Mouse (Mus musculus) MEL (cell line): ENCODE measurements around the gene Usp19. TPM values are rescaled to one million over a fixed set of nuclear protein-coding genes. Genes with fewer than 3 reads are reported as not detected.

Experiments used
- DNase-seq: peaks from one replicate; pipeline ENCODE4 v3.0.0; 2011; ENCODE audit warnings: low read depth, low spot score
- H3K27ac ChIP-seq: 2 replicates; pipeline ENCODE4 v1.5.1; 2012; ENCODE audit warnings: low read depth, mild to moderate bottlenecking, control low read depth, low read length, moderate library complexity; ENCODE audit not compliant: control insufficient read depth
- H3K27me3 ChIP-seq, 2 experiments: fragments of 150-350 bp in 1 of 2; sonication (generic) in 1 of 2; 2 replicates each; pipeline ENCODE4 v1.6.1; 2012; ENCODE audit warnings: low read length in 2 of 2, mild to moderate bottlenecking in 2 of 2, improper control_type of control experiment in 1 of 2, moderate library complexity in 1 of 2; ENCODE audit not compliant: insufficient read depth in 2 of 2, control insufficient read depth in 1 of 2
- H3K36me3 ChIP-seq, 2 experiments: 2 replicates each; pipeline ENCODE4 v1.6.1; 2012 to 2014; ENCODE audit warnings: low read length in 2 of 2, improper control_type of control experiment in 1 of 2, inconsistent platforms in 1 of 2, mild to moderate bottlenecking in 1 of 2; ENCODE audit not compliant: insufficient read depth in 2 of 2, control insufficient read depth in 1 of 2
- H3K4me1 ChIP-seq, 2 experiments: fragments of 150-350 bp in 1 of 2; sonication (generic) in 1 of 2; 2 replicates each; pipeline ENCODE4 v1.6.1; 2012; ENCODE audit warnings: low read length in 2 of 2, improper control_type of control experiment in 1 of 2, mild to moderate bottlenecking in 1 of 2; ENCODE audit not compliant: insufficient read depth in 2 of 2, control insufficient read depth in 1 of 2
- H3K4me3 ChIP-seq, 2 experiments: fragments of 150-350 bp in 1 of 2; sonication (generic) in 1 of 2; 2 replicates each; pipeline ENCODE4 v1.5.1; 2012; ENCODE audit warnings: low read depth in 2 of 2, low read length in 2 of 2, mild to moderate bottlenecking in 2 of 2, moderate library complexity in 2 of 2, control low read depth in 1 of 2, improper control_type of control experiment in 1 of 2; ENCODE audit not compliant: control insufficient read depth in 1 of 2, insufficient read depth in 1 of 2
- H3K79me2 ChIP-seq: 2 replicates; pipeline ENCODE4 v1.6.1; 2012; ENCODE audit warnings: mild to moderate bottlenecking, low read length, moderate library complexity; ENCODE audit not compliant: control insufficient read depth, poor library complexity, insufficient read depth
- H3K9ac ChIP-seq: 2 replicates; pipeline ENCODE4 v1.6.1; 2012; ENCODE audit warnings: low read depth, mild to moderate bottlenecking, control low read depth, low read length, moderate library complexity; ENCODE audit not compliant: control insufficient read depth, poor library complexity, severe bottlenecking
- H3K9me3 ChIP-seq: fragments of 150-350 bp; sonication (generic); replicated peaks from 2 replicates; pipeline ENCODE4 v1.6.1; 2012; ENCODE audit warnings: mild to moderate bottlenecking, low read length, improper control_type of control experiment, moderate library complexity; ENCODE audit not compliant: insufficient read depth
- ELF1 ChIP-seq: IDR thresholded peaks from 2 replicates; pipeline ENCODE4 v1.6.1; 2014; ENCODE audit warnings: low read depth, mild to moderate bottlenecking, inconsistent platforms, low read length, improper control_type of control experiment, moderate library complexity
- EP300 ChIP-seq, 2 experiments: IDR thresholded peaks; 2 replicates each; pipeline ENCODE4 v1.6.1; 2011; ENCODE audit warnings: improper control_type of control experiment in 2 of 2, low read length in 2 of 2, low read depth in 1 of 2, mild to moderate bottlenecking in 1 of 2
- GATA1 ChIP-seq: IDR thresholded peaks from 2 replicates; pipeline ENCODE4 v1.6.1; 2011; ENCODE audit warnings: low read depth, low read length, improper control_type of control experiment
- JUND ChIP-seq: IDR thresholded peaks from 2 replicates; pipeline ENCODE4 v1.6.1; 2011; ENCODE audit warnings: low read depth, mild to moderate bottlenecking, improper control_type of control experiment, low read length
- KAT2A ChIP-seq: conservative IDR thresholded peaks from 2 replicates; pipeline ENCODE4 v1.6.1; 2012; ENCODE audit warnings: low read depth, low read length, improper control_type of control experiment, inconsistent platforms
- MAX ChIP-seq: IDR thresholded peaks from 2 replicates; pipeline ENCODE4 v1.6.1; 2011; ENCODE audit warnings: low read length, improper control_type of control experiment
- MEF2A ChIP-seq: IDR thresholded peaks from 2 replicates; pipeline ENCODE4 v1.6.1; 2014; ENCODE audit warnings: low read depth, mild to moderate bottlenecking, inconsistent platforms, low read length, improper control_type of control experiment; ENCODE audit not compliant: poor library complexity, insufficient replicate concordance, severe bottlenecking; ENCODE audit errors: extremely low read depth
- MXI1 ChIP-seq: IDR thresholded peaks from 2 replicates; pipeline ENCODE4 v1.6.1; 2011; ENCODE audit warnings: mild to moderate bottlenecking, low read depth, low read length, improper control_type of control experiment
- NELFE ChIP-seq: IDR thresholded peaks from 2 replicates; pipeline ENCODE4 v1.6.1; 2011; ENCODE audit warnings: low read depth, low read length, improper control_type of control experiment
- POLR2A ChIP-seq, 2 experiments: IDR thresholded peaks; 2 replicates each; pipeline ENCODE4 v1.6.1; 2011 to 2012; ENCODE audit warnings: low read length in 2 of 2, mild to moderate bottlenecking in 2 of 2, control low read depth in 1 of 2, improper control_type of control experiment in 1 of 2, low read depth in 1 of 2, moderate library complexity in 1 of 2; ENCODE audit not compliant: control insufficient read depth in 1 of 2, insufficient read depth in 1 of 2, poor library complexity in 1 of 2
- RCOR1 ChIP-seq: IDR thresholded peaks from 2 replicates; pipeline ENCODE4 v1.6.1; 2012; ENCODE audit warnings: low read depth, mild to moderate bottlenecking, inconsistent platforms, low read length, improper control_type of control experiment
- SIN3A ChIP-seq: IDR thresholded peaks from 2 replicates; pipeline ENCODE4 v1.6.1; 2012; ENCODE audit warnings: low read length, improper control_type of control experiment, inconsistent platforms
- SMC3 ChIP-seq: IDR thresholded peaks from 2 replicates; pipeline ENCODE4 v1.6.1; 2011; ENCODE audit warnings: low read depth, low read length, improper control_type of control experiment
- TAL1 ChIP-seq: IDR thresholded peaks from 2 replicates; pipeline ENCODE4 v1.6.1; 2012; ENCODE audit warnings: mild to moderate bottlenecking, inconsistent platforms, low read length, moderate library complexity, mixed read lengths
- TBP ChIP-seq: IDR thresholded peaks from 2 replicates; pipeline ENCODE4 v1.8.0; 2011; ENCODE audit warnings: low read depth, low read length, improper control_type of control experiment
- USF1 ChIP-seq: IDR thresholded peaks from 2 replicates; pipeline ENCODE4 v1.6.1; 2014; ENCODE audit warnings: low read depth, mild to moderate bottlenecking, inconsistent platforms, low read length, improper control_type of control experiment, moderate library complexity
- polyA plus RNA-seq, 2 experiments: library from polyadenylated mRNA; stranded (reverse) in 1 of 2; unstranded in 1 of 2; fragments of >175 nt in 1 of 2; fragments of >200 nt in 1 of 2; gene quantifications; 2 replicates each; pipeline versions ENCODE4 v1.2.1 to v1.2.4; 2012; ENCODE audit warnings: low replicate concordance in 2 of 2, low read depth in 1 of 2; ENCODE audit not compliant: insufficient read length in 2 of 2, insufficient read depth in 1 of 2, missing spikeins in 1 of 2
- total RNA-seq: library from RNA; depleted of rRNA; stranded (reverse); fragments of 300-350 nt; gene quantifications from 2 replicates; pipeline ENCODE4 v1.2.3, GENCODE M21; 2012

Usp19 gene
- total and polyA plus RNA-seq, 3 experiments: 76.1 to 162 TPM; not detected in 1

DNA sequence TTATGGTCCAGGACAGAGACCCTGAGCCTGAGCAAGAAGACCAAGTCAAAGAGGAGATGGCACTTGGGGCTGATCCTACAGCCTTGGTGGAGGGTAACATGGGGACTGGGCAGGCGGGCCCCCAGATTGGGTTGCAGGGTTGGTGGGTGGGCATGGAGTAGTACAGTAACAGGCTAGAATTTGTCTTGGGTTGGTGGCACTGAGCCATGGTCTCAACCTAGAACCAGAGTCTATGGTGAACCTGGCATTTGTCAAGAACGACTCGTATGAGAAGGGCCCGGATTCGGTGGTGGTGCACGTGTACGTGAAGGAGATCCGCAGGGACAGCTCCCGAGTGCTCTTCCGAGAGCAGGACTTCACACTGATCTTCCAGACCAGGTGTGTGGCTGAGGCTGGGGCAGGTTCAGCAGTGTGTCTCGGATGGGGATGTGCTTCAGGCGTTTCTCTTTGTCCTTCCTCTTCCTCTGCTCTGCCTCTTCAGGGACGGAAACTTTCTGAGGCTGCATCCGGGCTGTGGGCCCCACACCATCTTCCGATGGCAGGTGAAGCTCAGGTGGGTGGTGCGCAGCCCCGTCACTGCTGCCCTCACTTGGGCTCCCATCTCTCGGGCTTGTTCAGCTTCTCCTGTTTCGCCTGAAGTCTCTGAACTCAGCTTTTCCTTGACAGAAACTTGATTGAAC, 3.9 kb downstream of the Usp19 start:
- Histone ChIP-seq H3K36me3 (peaks cover 5 to 26% of the 10 kb centered on the region in 2 experiments; a peak in 3 of 4 replicates), H3K27me3 (no peaks in the 10 kb centered on the region), H3K27ac (no peak overlapping the region), H3K9ac (no peak overlapping the region), H3K79me2 (peaks cover 23% of the 10 kb centered on the region), H3K4me3 (no peak overlapping the region), H3K9me3 (no peaks in the 10 kb centered on the region), H3K4me1 (peaks cover 4 to 9% of the 10 kb centered on the region in 2 experiments)
- no peak for DNase-seq
- TF ChIP-seq SIN3A (no peak), JUND (no peak), RCOR1 (no peak), GATA1 (no peak), SMC3 (no peak), TAL1 (no peak), ELF1 (no peak), EP300 (IDR thresholded peaks at IDR 0.05; ENCODE audit: low read depth in 1 of 2, low read length in 2 of 2) (no peak), MAX (no peak), MEF2A (no peak), POLR2A (IDR thresholded peaks at IDR 0.05; ENCODE audit: control insufficient read depth in 1 of 2, insufficient read depth in 1 of 2, low read depth in 1 of 2, low read length in 2 of 2, poor library complexity in 1 of 2) (no peak)

DNA sequence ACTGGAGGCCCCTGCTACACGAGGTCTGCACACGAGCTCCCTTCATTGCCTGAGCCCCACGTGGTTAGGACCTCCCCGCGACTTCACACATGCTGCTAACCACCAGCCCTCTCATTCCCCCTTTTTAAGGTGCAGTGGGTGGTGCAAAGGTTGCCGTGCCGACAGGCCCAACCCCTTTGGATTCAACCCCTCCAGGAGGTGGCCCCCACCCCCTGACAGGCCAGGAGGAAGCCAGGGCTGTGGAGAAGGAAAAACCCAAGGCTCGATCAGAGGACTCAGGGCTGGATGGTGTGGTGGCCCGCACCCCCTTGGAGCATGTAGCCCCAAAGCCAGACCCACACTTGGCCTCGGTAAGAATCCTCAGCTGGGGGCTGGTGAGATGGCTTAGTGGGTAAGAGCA, 4.5 kb downstream of the Usp19 start:
- Histone ChIP-seq H3K27ac (no peak overlapping the region), H3K27me3 (no peaks in the 10 kb centered on the region), H3K79me2 (peaks cover 23% of the 10 kb centered on the region), H3K9me3 (no peaks in the 10 kb centered on the region), H3K4me1 (peaks cover 4 to 8% of the 10 kb centered on the region in 2 experiments), H3K9ac (no peak overlapping the region), H3K36me3 (peaks cover 5 to 29% of the 10 kb centered on the region in 2 experiments; a peak in 3 of 4 replicates), H3K4me3 (no peak overlapping the region)
- TF ChIP-seq NELFE (no peak), SMC3 (no peak), KAT2A (no peak), MXI1 (no peak), TAL1 (no peak), TBP (no peak), MEF2A (no peak)
- no peak for DNase-seq

DNA sequence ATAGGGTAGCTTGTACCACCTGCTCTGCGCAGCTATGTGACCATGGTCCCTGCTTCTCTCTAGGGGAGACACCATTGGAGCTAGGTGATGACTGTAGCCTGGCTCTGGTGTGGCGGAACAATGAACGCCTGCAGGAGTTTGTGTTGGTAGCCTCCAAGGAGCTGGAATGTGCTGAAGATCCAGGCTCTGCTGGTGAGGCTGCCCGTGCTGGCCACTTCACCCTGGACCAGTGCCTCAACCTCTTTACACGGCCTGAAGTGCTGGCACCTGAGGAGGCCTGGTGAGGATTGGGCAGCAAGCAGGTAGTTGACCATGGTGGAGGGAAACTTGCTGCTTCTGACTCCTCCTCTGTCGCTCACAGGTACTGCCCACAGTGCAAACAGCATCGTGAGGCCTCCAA, 8.8 kb downstream of the Usp19 start:
- no peak overlapping the region for H3K27ac ChIP-seq
- H3K27me3 ChIP-seq: no peaks in the 10 kb centered on the region
- no peak for TF ChIP-seq SMC3
- no peak for TF ChIP-seq USF1
- no peak for TF ChIP-seq KAT2A
- TF ChIP-seq EP300 (IDR thresholded peaks at IDR 0.05; ENCODE audit: low read depth in 1 of 2, low read length in 2 of 2): no peak
- TF ChIP-seq, all 39 proteins: peak for 0
- Histone ChIP-seq H3K36me3 (peaks cover 0 to 22% of the 10 kb centered on the region in 2 experiments; a peak in 3 of 4 replicates), H3K79me2 (no peaks in the 10 kb centered on the region), H3K9me3 (no peaks in the 10 kb centered on the region), H3K4me3 (no peak overlapping the region), H3K4me1 (no peaks in the 10 kb centered on the region), H3K9ac (no peak overlapping the region)
- no peak for DNase-seq
